Mouse (Mus musculus) G1E (cell line): ENCODE data around the gene Zfpm1.

Experiments used
- CTCF ChIP-seq: IDR thresholded peaks from 2 replicates; pipeline ENCODE4 v1.5.1; 2012; ENCODE audit warnings: low read depth, low read length, inconsistent platforms, mixed read lengths
- POLR2AphosphoS5 ChIP-seq: IDR thresholded peaks from 2 replicates; pipeline ENCODE4 v1.6.1; 2012; ENCODE audit warnings: low read depth, low read length, inconsistent platforms; ENCODE audit not compliant: insufficient replicate concordance
- TAL1 ChIP-seq: conservative IDR thresholded peaks from 2 replicates; pipeline ENCODE4 v1.6.1; 2012; ENCODE audit warnings: low read depth, low read length, inconsistent platforms, mixed read lengths

GRCm38 (mm10) chr8:122316402-122316801 lies 34.5 kb downstream of the Zfpm1 start:
- no peak for TF ChIP-seq CTCF
- TF ChIP-seq POLR2AphosphoS5, result no peak
- TF ChIP-seq TAL1, result no peak
